Mouse (Mus musculus) left cerebral cortex, adult 2 months (tissue): ENCODE results near the gene Ttc23. TPM values are rescaled to one million over a fixed set of nuclear protein-coding genes. Genes with fewer than 3 reads are reported as not detected.

Experiments used
- DNase-seq, 2 experiments: peaks; one replicate each; pipeline ENCODE4 v3.0.0; 2021 to 2022; ENCODE audit warnings: low spot score in 2 of 2, mixed read lengths in 1 of 2; ENCODE audit errors: extremely low spot score in 1 of 2
- H3K27ac ChIP-seq: fragments of 200-600 bp; 2 replicates; pipeline ENCODE4 v1.8.1; 2022
- H3K4me3 ChIP-seq: fragments of 200-600 bp; 2 replicates; pipeline ENCODE4 v1.8.1; 2022
- CTCF ChIP-seq: fragments of 200-600 bp; IDR thresholded peaks from 2 replicates; pipeline ENCODE4 v1.8.1; 2022; ENCODE audit warnings: antibody characterized with exemption, mild to moderate bottlenecking, moderate library complexity
- intact Hi-C: fragments of 180-260 bp; cut with DNase I; formaldehyde crosslinking; loops from one replicate; pipeline ENCODE4 v1.15.1; 2025
- long read RNA-seq, 2 experiments: library from polyadenylated mRNA; stranded (forward); transcript quantifications; one replicate each; pipeline ENCODE4 v2.0.0; 2021; ENCODE audit warnings: borderline mapping rate in 2 of 2
- total RNA-seq, 2 experiments: library from RNA; stranded (reverse); gene quantifications; 2 replicates each; pipeline ENCODE4 v1.2.3; 2021

Gene Ttc23
- 1 to 10 TPM; 6.1 to 9.0 TPM for total RNA-seq
- long read RNA-seq, experiment 1, partial matches to known transcripts = 0 of 11 reads
- long read RNA-seq, experiment 1, other reads (novel, unspliced or antisense) = 6 of 11 reads
- long read RNA-seq, experiment 2, partial matches to known transcripts = 1 of 9 reads
- long read RNA-seq, experiment 2, other reads (novel, unspliced or antisense) = 6 of 9 reads

GRCm38 (mm10) chr7:67647277-67647676 lies at the start of gene Ttc23:
Ttc23 (plus strand) TSS chr7:67647410.
- H3K4me3 ChIP-seq = peak within 1 kb of the TSS; percentile 35
- intact Hi-C loops = no loop called here
- H3K27ac ChIP-seq = peak within 1 kb of the TSS; percentile 29; the same call in 1 of the 2 replicates
- no peak for TF ChIP-seq CTCF
- no peak for DNase-seq

- TF ChIP-seq CTCF = no peak
Observed at GRCm38 (mm10) chr7:67598050-67598449, 49.2 kb upstream of the Ttc23 start.

GRCm38 (mm10) chr7:67605114-67605513 lies 42.1 kb upstream of the Ttc23 start:
- Histone ChIP-seq H3K27ac (no peak overlapping the region), H3K4me3 (no peak overlapping the region)
- no peak for DNase-seq
- intact Hi-C loops = no loop called here
- no peak for TF ChIP-seq CTCF

More at GRCm38 (mm10) chr7:67598050-67598449, 49.2 kb upstream of the Ttc23 start:
- DNase-seq = peak; percentile 41 to 69
- H3K4me3 ChIP-seq = no peak overlapping the region
- no peak overlapping the region for H3K27ac ChIP-seq
- intact Hi-C loops = no loop called here

- intact Hi-C loops = no loop called here
- no peak for DNase-seq
- Histone ChIP-seq H3K27ac (no peak overlapping the region), H3K4me3 (no peak overlapping the region)
- TF ChIP-seq CTCF = no peak
Observed at GRCm38 (mm10) chr7:67606250-67606649, 41.0 kb upstream of the Ttc23 start.

- intact Hi-C loops = no loop called here
- H3K27ac ChIP-seq = no peak overlapping the region
- H3K4me3 ChIP-seq = no peak overlapping the region
- no peak for TF ChIP-seq CTCF
- DNase-seq = no peak
Observed at GRCm38 (mm10) chr7:67607669-67608347, 39.4 kb upstream of the Ttc23 start.

- no peak for TF ChIP-seq CTCF
- no peak for DNase-seq
- H3K27ac ChIP-seq = no peak overlapping the region
- H3K4me3 ChIP-seq = no peak overlapping the region
- intact Hi-C loops = no loop called here
Observed at GRCm38 (mm10) chr7:67608348-67609024, 38.7 kb upstream of the Ttc23 start.

GRCm38 (mm10) chr7:67613795-67614463 lies 33.3 kb upstream of the Ttc23 start:
- no peak overlapping the region for H3K27ac ChIP-seq
- intact Hi-C loops = no loop called here
- peak in 1 of 2 experiments; percentile 6 for DNase-seq
- TF ChIP-seq CTCF = no peak
- no peak overlapping the region for H3K4me3 ChIP-seq

GRCm38 (mm10) chr7:67614464-67614861 lies 32.7 kb upstream of the Ttc23 start:
- Histone ChIP-seq H3K4me3 (no peak overlapping the region), H3K27ac (no peak overlapping the region)
- TF ChIP-seq CTCF = no peak
- intact Hi-C loops = no loop called here
- peak in 1 of 2 experiments; percentile 3 for DNase-seq

GRCm38 (mm10) chr7:67616890-67617289 lies 30.3 kb upstream of the Ttc23 start:
- Histone ChIP-seq H3K27ac (no peak overlapping the region), H3K4me3 (no peak overlapping the region)
- intact Hi-C loops = loop anchor here (5.0 kb wide), 1 partner anchor 50 kb away; no protein-coding TSS in a partner anchor
- DNase-seq = no peak
- TF ChIP-seq CTCF = no peak

- DNase-seq = no peak
- intact Hi-C loops = loop anchor here (5.0 kb wide), 1 partner anchor 50 kb away; no protein-coding TSS in a partner anchor
Observed at GRCm38 (mm10) chr7:67617646-67618045, 29.6 kb upstream of the Ttc23 start.

GRCm38 (mm10) chr7:67618316-67618715 lies 28.9 kb upstream of the Ttc23 start:
- Histone ChIP-seq H3K27ac (no peak overlapping the region), H3K4me3 (no peak overlapping the region)
- TF ChIP-seq CTCF = no peak
- intact Hi-C loops = loop anchor here (5.0 kb wide), 1 partner anchor 51 kb away; no protein-coding TSS in a partner anchor
- no peak for DNase-seq

More at GRCm38 (mm10) chr7:67617646-67618045, 29.6 kb upstream of the Ttc23 start:
- Histone ChIP-seq H3K27ac (no peak overlapping the region), H3K4me3 (no peak overlapping the region)
- no peak for TF ChIP-seq CTCF

GRCm38 (mm10) chr7:67619836-67620235 lies 27.4 kb upstream of the Ttc23 start:
- intact Hi-C loops = loop anchor here (5.0 kb wide), 1 partner anchor 53 kb away; no protein-coding TSS in a partner anchor
- no peak for DNase-seq
- no peak overlapping the region for H3K4me3 ChIP-seq
- TF ChIP-seq CTCF = peak; percentile 56
- no peak overlapping the region for H3K27ac ChIP-seq
